Comparison of ENCODE assay signal across 8 mouse cellular contexts in genomic region chr1:75360112-75361031, GRCm38 (mm10). TPM values are rescaled to one million over a fixed set of nuclear protein-coding genes. Genes with fewer than 3 reads are reported as not detected.
A peak's percentile ranks its signal among the peaks of the same experiment; 100 is the strongest.
DNase-seq lines count a peak whose midpoint lies in the region; ATAC-seq and TF ChIP-seq lines count a peak whose summit lies in the region.

Gene Des, plus strand, starts transcription at chr1:75360329.

- no peaks in the 10 kb centered on the region for H3K27me3 ChIP-seq in C2C12 (ENCODE audit: control insufficient read depth, insufficient read depth, insufficient read length)
- peaks cover 56% of the 10 kb centered on the region for H3K27me3 ChIP-seq in hindbrain, embryonic 12.5 days
- H3K27me3 ChIP-seq in liver, embryonic 13.5 days = peaks cover 60% of the 10 kb centered on the region
- H3K27me3 ChIP-seq in neural tube, embryonic 13.5 days = peaks cover 68% of the 10 kb centered on the region

- H3K79me2 ChIP-seq in C2C12 (ENCODE audit: control insufficient read depth, insufficient read depth) = peaks cover 31% of the 10 kb centered on the region

- TF ChIP-seq CTCF in C2C12 (IDR thresholded peaks at IDR 0.05; ENCODE audit: control insufficient read depth, insufficient read depth, insufficient read length) = no peak
- TF ChIP-seq CTCF in gastrocnemius, adult 2 months (IDR thresholded peaks at IDR 0.05) = no peak

- H3K4me2 ChIP-seq in hindbrain, embryonic 12.5 days (replicated peaks) = peak within 1 kb of the TSS; percentile 49
- peak within 1 kb of the TSS; percentile 48 for H3K4me2 ChIP-seq in liver, embryonic 13.5 days
- peak within 1 kb of the TSS; percentile 53 for H3K4me2 ChIP-seq in neural tube, embryonic 13.5 days

- WGBS in hindbrain, embryonic 12.5 days = 2% methylated on average over 80 of the region's 80 CpGs
- 5% methylated on average over 80 of the region's 80 CpGs for WGBS in liver, embryonic 13.5 days (ENCODE audit: insufficient replicate concordance)
- 2% methylated on average over 80 of the region's 80 CpGs for WGBS in neural tube, embryonic 13.5 days

- H3K79me3 ChIP-seq in C2C12 (ENCODE audit: low read depth) = peaks cover 10% of the 10 kb centered on the region

- no peaks in the 10 kb centered on the region for H3K36me3 ChIP-seq in C2C12 (ENCODE audit: control insufficient read depth, insufficient read depth)
- H3K36me3 ChIP-seq in hindbrain, embryonic 12.5 days = no peaks in the 10 kb centered on the region
- H3K36me3 ChIP-seq in liver, embryonic 13.5 days = no peaks in the 10 kb centered on the region
- H3K36me3 ChIP-seq in neural tube, embryonic 13.5 days = no peaks in the 10 kb centered on the region

- peaks cover 14% of the 10 kb centered on the region for H3K4me1 ChIP-seq in hindbrain, embryonic 12.5 days
- 0 out of 2 replicates have a peak, but pooled peaks cover 8% of the 10 kb centered on the region for H3K4me1 ChIP-seq in liver, embryonic 13.5 days (replicated peaks)
- peaks cover 12% of the 10 kb centered on the region for H3K4me1 ChIP-seq in neural tube, embryonic 13.5 days (replicated peaks)

- intact Hi-C loops in gastrocnemius, adult 2 months (cut with DNase I) = no loop called here

- 0 out of 2 replicates have a peak, but pooled peaks have one; percentile 35 for ATAC-seq in hindbrain, embryonic 12.5 days (ENCODE audit: low FRiP score)
- ATAC-seq in liver, embryonic 13.5 days (ENCODE audit: low read depth) = no peak
- peak; percentile 25 for ATAC-seq in neural tube, embryonic 13.5 days (ENCODE audit: low read depth)

- peak; percentile 25 for DNase-seq in adrenal gland, adult 2 months
- peak; percentile 97 for DNase-seq in gastrocnemius, adult 2 months
- DNase-seq in liver, embryonic 13.5 days = no peak
- DNase-seq in right cerebral cortex, adult 2 months (ENCODE audit: low spot score in 2 of 2) = no peak
- DNase-seq in right cerebral cortex, adult 18-20 months = no peak

- no peaks in the 10 kb centered on the region for H3K9me3 ChIP-seq in hindbrain, embryonic 12.5 days (replicated peaks)
- H3K9me3 ChIP-seq in liver, embryonic 13.5 days (replicated peaks) = no peaks in the 10 kb centered on the region
- no peaks in the 10 kb centered on the region for H3K9me3 ChIP-seq in neural tube, embryonic 13.5 days

- H3ac ChIP-seq in C2C12 (ENCODE audit: control insufficient read depth, insufficient read length, low read depth) = peak within 1 kb of the TSS; percentile 84

- H3K9ac ChIP-seq in hindbrain, embryonic 12.5 days = 0 out of 2 replicates have a peak within 1 kb of the TSS, but pooled peaks have one; percentile 5
- H3K9ac ChIP-seq in liver, embryonic 13.5 days = 0 out of 2 replicates have a peak within 1 kb of the TSS, but pooled peaks have one; percentile 13
- peak within 1 kb of the TSS; percentile 53; the same call in 1 of the 2 replicates for H3K9ac ChIP-seq in neural tube, embryonic 13.5 days

- H3K4me3 ChIP-seq in C2C12 (ENCODE audit: insufficient read depth, poor library complexity, severe bottlenecking) = peak within 1 kb of the TSS; percentile 39
- peak within 1 kb of the TSS; percentile 89 for H3K4me3 ChIP-seq in gastrocnemius, adult 2 months
- H3K4me3 ChIP-seq in hindbrain, embryonic 12.5 days = peak within 1 kb of the TSS; percentile 29
- peak within 1 kb of the TSS; percentile 34 for H3K4me3 ChIP-seq in liver, embryonic 13.5 days (replicated peaks)
- peak within 1 kb of the TSS; percentile 30 for H3K4me3 ChIP-seq in neural tube, embryonic 13.5 days

- peak within 1 kb of the TSS; percentile 99 for H3K27ac ChIP-seq in gastrocnemius, adult 2 months
- no peak within 1 kb of the TSS for H3K27ac ChIP-seq in hindbrain, embryonic 12.5 days
- no peak within 1 kb of the TSS for H3K27ac ChIP-seq in liver, embryonic 13.5 days
- H3K27ac ChIP-seq in neural tube, embryonic 13.5 days (replicated peaks) = no peak within 1 kb of the TSS

TF ChIP-seq in C2C12, 6 proteins besides CTCF, POLR2A, EP300 and RAD21:
- no peak for TF ChIP-seq USF1 (IDR thresholded peaks at IDR 0.05; ENCODE audit: low read depth)
- TF ChIP-seq MYOG (IDR thresholded peaks at IDR 0.05; ENCODE audit: control insufficient read depth, extremely low read depth, insufficient read length) = no peak
- peak; percentile 90 for TF ChIP-seq MYOD1 (IDR thresholded peaks at IDR 0.05; ENCODE audit: control insufficient read depth, insufficient read length, low read depth)
- no peak for TF ChIP-seq MAX (IDR thresholded peaks at IDR 0.05)
- TF ChIP-seq CEBPB (IDR thresholded peaks at IDR 0.05; ENCODE audit: low read depth) = no peak
- TF ChIP-seq FOSL1 (IDR thresholded peaks at IDR 0.05; ENCODE audit: insufficient read depth, low read length, poor library complexity, severe bottlenecking) = no peak

RNA-seq across cellular contexts. Expression of gene Des, which starts in this region (rescaled TPM):
- 657 TPM for polyA plus RNA-seq in C2C12 (2012; fragmentation: generic; extraction: Trizol)
- total RNA-seq in adrenal gland, adult 2 months (2021) = 10 to 100 TPM; 16.6 to 31.8 TPM
- 17.2 and 18.6 TPM in 2 replicates for polyA plus RNA-seq in adrenal gland, adult 2 months (2012; rRNA removed)
- total RNA-seq in gastrocnemius, adult 2 months (2021) = 1,000 to 10,000 TPM; 2,035 to 2,198 TPM
- 2.3 and 10.5 TPM in 2 replicates for polyA plus RNA-seq in hindbrain, embryonic 12.5 days (2016; fragmentation: Nextera tagmentation; extraction: Ambion mirVana)
- 5.0 and 5.1 TPM in 2 replicates for polyA plus RNA-seq in liver, embryonic 13.5 days (2015; fragmentation: Nextera tagmentation; extraction: Ambion mirVana)
- polyA plus RNA-seq in neural tube, embryonic 13.5 days (2015; fragmentation: Nextera tagmentation; extraction: Ambion mirVana) = 3.3 and 7.7 TPM in 2 replicates

Comparison
In these comparisons a context has a peak if more than half of its experiments do, and no peak if none do; other contexts are left out.
1. RNA of gene Des (total RNA-seq): 2,035 to 2,198 TPM in gastrocnemius, adult 2 months; 16.6 to 31.8 TPM in adrenal gland, adult 2 months; every median in the first group is over 10 times any median in the second.
2. RNA of gene Des (polyA plus RNA-seq): 657 TPM in C2C12 (single experiment); 17.2 to 18.6 TPM in adrenal gland, adult 2 months, 5.0 to 5.1 TPM in liver, embryonic 13.5 days, 3.3 to 7.7 TPM in neural tube, embryonic 13.5 days and 2.3 to 10.5 TPM in hindbrain, embryonic 12.5 days; every median in the first group is over 10 times any median in the second.
3. H3K4me3 ChIP-seq: peak in every context shown above with its lines; median percentile 89 in gastrocnemius, adult 2 months; 39 in C2C12; 34 in liver, embryonic 13.5 days; 30 in neural tube, embryonic 13.5 days; 29 in hindbrain, embryonic 12.5 days.
4. DNase-seq: peak in adrenal gland, adult 2 months (single experiment) and gastrocnemius, adult 2 months (single experiment); none in liver, embryonic 13.5 days (single experiment), right cerebral cortex, adult 2 months (0 of 2) and right cerebral cortex, adult 18-20 months (single experiment).
5. Peak in every context shown above with its lines, with median percentiles within 50 percentile points of each other: H3K4me2 ChIP-seq and H3K9ac ChIP-seq.